Mouse (Mus musculus) myocyte (in vitro differentiated cells): ENCODE measurements around the gene Riiad1.

ENCODE experiments used
- E2F4 ChIP-seq: IDR thresholded peaks from one replicate; pipeline ENCODE4 v1.6.1; 2011; ENCODE audit warnings: mild to moderate bottlenecking, control low read depth, moderate library complexity; ENCODE audit not compliant: insufficient read depth
- MAX ChIP-seq: IDR thresholded peaks from one replicate; pipeline ENCODE4 v1.6.1; 2011; ENCODE audit warnings: low read depth, mild to moderate bottlenecking, control low read depth
- POLR2A ChIP-seq: IDR thresholded peaks from one replicate; pipeline ENCODE4 v1.6.1; 2011; ENCODE audit warnings: low read depth, mild to moderate bottlenecking, control low read depth, moderate library complexity; ENCODE audit not compliant: insufficient read length
- POLR2AphosphoS2 ChIP-seq: IDR thresholded peaks from one replicate; pipeline ENCODE4 v1.6.1; 2011; ENCODE audit warnings: low read depth, control low read depth; ENCODE audit not compliant: insufficient read length
- TCF12 ChIP-seq: IDR thresholded peaks from one replicate; pipeline ENCODE4 v1.6.1; 2011; ENCODE audit warnings: mild to moderate bottlenecking, control low read depth; ENCODE audit not compliant: poor library complexity, insufficient read depth, severe bottlenecking
- USF1 ChIP-seq: IDR thresholded peaks from one replicate; pipeline ENCODE4 v1.6.1; 2011; ENCODE audit warnings: low read depth, mild to moderate bottlenecking, control low read depth, moderate library complexity

DNA sequence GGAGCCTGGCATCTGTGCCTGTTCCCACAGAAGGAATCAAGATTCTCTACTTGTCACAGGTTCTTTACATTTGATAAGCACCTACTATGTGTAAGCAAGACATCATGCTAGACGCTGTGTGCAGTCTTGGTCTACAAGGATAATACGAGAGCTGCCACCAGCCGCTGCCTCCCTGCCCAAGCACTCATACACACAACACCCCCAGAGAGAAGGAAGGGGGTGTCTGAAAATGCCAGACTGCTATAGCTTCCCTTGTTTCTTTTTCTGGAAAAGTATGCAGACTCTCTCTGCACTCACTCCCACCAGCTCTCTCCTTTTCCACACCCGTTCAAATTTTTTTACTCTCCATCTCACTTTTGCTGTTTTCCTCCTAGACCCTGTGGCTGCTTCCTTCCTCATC, 2.7 kb downstream of the Riiad1 start:
- TF ChIP-seq POLR2A, result no peak
- no peak for TF ChIP-seq E2F4
- no peak for TF ChIP-seq USF1
- TF ChIP-seq MAX, result no peak
- no peak for TF ChIP-seq TCF12
- TF ChIP-seq POLR2AphosphoS2, result no peak
